Mouse (Mus musculus): Measurements from ENCODE around the gene Pola1.

- TF ChIP-seq POLR2A (IDR thresholded peaks at IDR 0.05; ENCODE audit: control insufficient read depth, low read depth, low read length) (no peak), CTCF (IDR thresholded peaks at IDR 0.05; ENCODE audit: control insufficient read depth, insufficient read depth, insufficient replicate concordance, low read depth, low read length) (no peak)
These were observed 346.9 kb downstream of the Pola1 start for GRCm38 (mm10) chrX:93285091-93285490.

Data from testis, adult 2 months (tissue).